Mouse (Mus musculus) cerebellum, adult 8-10 months (tissue): ENCODE measurements around the gene Cand2.
A peak's percentile ranks its signal among the peaks of the same experiment; 100 is the strongest.
"Not testable (repeated sequence)": the region's sequence is repeated elsewhere in the genome, so short reads cannot be mapped to it uniquely, and the experiment has no call there.

ENCODE experiments used
- DNase-seq: peaks from one replicate; pipeline ENCODE4 v3.0.0; 2022

The Cand2 gene

GRCm38 (mm10) chr6:115775838-115776237 lies 1.5 kb downstream of the Cand2 start:
- peak; percentile 59 for DNase-seq

- peak; percentile 34 for DNase-seq
Measured at GRCm38 (mm10) chr6:115776363-115776762, 2.0 kb downstream of the Cand2 start.

- DNase-seq: no peak
Measured at GRCm38 (mm10) chr6:115782781-115783180, 8.4 kb downstream of the Cand2 start.

GRCm38 (mm10) chr6:115791016-115791415 lies 16.7 kb downstream of the Cand2 start:
- DNase-seq: no peak

GRCm38 (mm10) chr6:115791842-115792686 lies 17.7 kb downstream of the Cand2 start:
- peak; percentile 74 for DNase-seq

- DNase-seq: no peak
Measured at GRCm38 (mm10) chr6:115792691-115793215, 18.4 kb downstream of the Cand2 start.

- no peak for DNase-seq
Measured at GRCm38 (mm10) chr6:115801811-115802210, 27.5 kb downstream of the Cand2 start.

- DNase-seq: peak; percentile 67
Measured at GRCm38 (mm10) chr6:115803541-115804382, 29.4 kb downstream of the Cand2 start.

GRCm38 (mm10) chr6:115804432-115805192 lies 30.3 kb downstream of the Cand2 start:
- no peak for DNase-seq

- no peak for DNase-seq
Measured at GRCm38 (mm10) chr6:115807464-115808195, 33.3 kb downstream of the Cand2 start.

GRCm38 (mm10) chr6:115808196-115808487 lies 33.8 kb downstream of the Cand2 start:
- no peak for DNase-seq

GRCm38 (mm10) chr6:115808488-115809231 lies 34.3 kb downstream of the Cand2 start, which contains the start of gene Rpl32:
Gene Rpl32 (minus strand): TSS chr6:115808747.
- peak; percentile 85 for DNase-seq

- no peak for DNase-seq
Measured at GRCm38 (mm10) chr6:115811606-115812005, 37.3 kb downstream of the Cand2 start.

GRCm38 (mm10) chr6:115814104-115814503 lies 39.8 kb downstream of the Cand2 start:
- DNase-seq: no peak

GRCm38 (mm10) chr6:115815041-115815440 lies 40.7 kb downstream of the Cand2 start:
- no peak for DNase-seq

- DNase-seq: no peak
Measured at GRCm38 (mm10) chr6:115818129-115818528, 43.8 kb downstream of the Cand2 start.

- no peak for DNase-seq
Measured at GRCm38 (mm10) chr6:115821216-115821993, 47.1 kb downstream of the Cand2 start.

- not testable (repeated sequence) for DNase-seq
Measured at GRCm38 (mm10) chr6:115823850-115824464, 49.6 kb downstream of the Cand2 start.

- no peak for DNase-seq
Measured at GRCm38 (mm10) chr6:115830779-115831601, 56.7 kb downstream of the Cand2 start.
